In genomic region chr10:79832026-79832785, GRCm38 (mm10) we compare ENCODE assay signal across 1 mouse cellular context.
TF ChIP-seq lines count a peak whose summit lies in the region.

No protein-coding gene starts in this region.

TF ChIP-seq in MEL, 35 proteins besides CTCF, POLR2A, EP300 and RAD21:
- TF ChIP-seq KAT2A (conservative IDR thresholded peaks at IDR 0.05; ENCODE audit: low read depth, low read length) (no peak), BHLHE40 (IDR thresholded peaks at IDR 0.05; ENCODE audit: borderline replicate concordance, low read depth, low read length) (no peak), NELFE (IDR thresholded peaks at IDR 0.05; ENCODE audit: low read depth, low read length) (no peak), MXI1 (IDR thresholded peaks at IDR 0.05; ENCODE audit: low read depth, low read length) (no peak), TAL1 (IDR thresholded peaks at IDR 0.05; ENCODE audit: low read length) (no peak), TBP (IDR thresholded peaks at IDR 0.05; ENCODE audit: low read depth, low read length) (no peak), SMC3 (IDR thresholded peaks at IDR 0.05; ENCODE audit: low read depth, low read length) (no peak), MEF2A (IDR thresholded peaks at IDR 0.05; ENCODE audit: extremely low read depth, insufficient replicate concordance, low read depth, low read length, poor library complexity, severe bottlenecking) (no peak), TCF12 (IDR thresholded peaks at IDR 0.05; ENCODE audit: low read depth, low read length) (no peak), ZNF384 (IDR thresholded peaks at IDR 0.05; ENCODE audit: low read depth, low read length) (no peak), E2F4 (IDR thresholded peaks at IDR 0.05; ENCODE audit: borderline replicate concordance, low read depth, low read length) (no peak), ZMIZ1 (IDR thresholded peaks at IDR 0.05; ENCODE audit: low read depth, low read length) (no peak), SIN3A (IDR thresholded peaks at IDR 0.05; ENCODE audit: low read length) (no peak), NRF1 (IDR thresholded peaks at IDR 0.05; ENCODE audit: insufficient read depth, low read depth, low read length, poor library complexity, severe bottlenecking) (no peak)
